Mouse (Mus musculus): ENCODE data around the gene Mrap.

Mrap gene

DNA sequence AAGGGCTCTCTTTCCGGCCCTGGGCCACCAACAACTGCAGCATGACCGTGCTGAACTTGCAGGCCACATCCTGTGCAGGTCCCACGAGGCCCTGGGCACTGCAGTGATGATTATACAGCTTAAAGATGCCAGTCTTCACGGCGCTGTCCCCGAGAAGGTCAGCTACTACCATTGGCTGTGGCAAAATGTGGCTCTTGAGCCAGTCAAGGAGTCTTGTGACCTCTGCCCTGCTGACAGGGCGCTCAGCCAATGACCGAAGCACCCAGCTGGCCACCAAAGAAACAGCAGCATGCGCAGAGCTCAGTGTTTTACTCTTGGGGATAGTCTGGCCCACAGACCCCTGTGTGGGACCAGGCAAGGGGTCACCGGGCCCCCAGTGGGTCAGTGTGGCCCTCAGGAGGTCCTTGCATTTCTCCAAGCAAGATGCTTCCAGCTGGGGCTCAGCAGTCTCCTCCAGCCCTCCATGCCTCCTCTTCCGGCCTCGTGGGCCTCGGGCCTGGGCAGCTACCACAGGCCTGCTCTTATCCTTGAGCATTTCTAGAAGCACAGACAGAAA is 15.5 kb downstream of the Mrap start:
- DNase-seq (ENCODE audit: low read depth, low spot score) = no peak

DNA sequence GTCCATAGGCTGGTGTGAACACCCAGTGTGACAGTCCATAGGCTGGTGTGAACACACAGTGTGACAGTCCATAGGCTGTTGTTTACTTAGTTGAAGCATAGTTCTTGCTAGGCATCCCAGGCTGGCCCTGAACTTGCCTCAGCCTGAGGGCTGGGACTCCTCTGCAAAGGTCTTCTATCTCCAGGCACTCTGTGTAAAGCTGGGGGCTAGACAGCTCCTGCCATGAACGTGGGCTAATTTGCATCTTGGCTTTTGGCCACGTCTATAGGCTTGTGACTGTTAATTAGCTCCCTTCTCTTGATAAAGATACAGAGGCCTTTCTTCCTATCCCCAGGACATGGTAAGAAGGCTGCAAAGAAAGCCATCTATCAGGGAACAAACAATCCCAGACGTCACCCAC is 21.3 kb downstream of the Mrap start:
- DNase-seq (ENCODE audit: low read depth, low spot score) = no peak

DNA sequence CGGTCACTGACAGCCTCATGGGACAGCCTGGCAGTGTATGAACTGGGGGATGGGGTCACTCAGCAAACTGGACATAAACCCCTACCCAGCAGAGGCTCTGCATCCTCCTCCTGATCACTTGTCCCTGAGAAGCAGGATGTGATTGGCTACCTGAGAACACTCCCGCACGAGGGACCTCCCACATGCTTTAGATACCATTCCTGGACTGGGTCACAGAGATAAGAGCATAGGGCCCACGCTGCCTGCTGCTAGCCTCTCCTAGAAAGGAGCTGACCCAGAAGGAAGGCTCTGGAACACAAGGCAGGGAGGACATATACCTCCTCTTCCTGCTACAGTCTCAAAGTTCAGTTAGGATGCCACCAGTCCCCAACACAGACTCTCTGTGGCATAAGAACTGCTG is 22.5 kb downstream of the Mrap start:
- DNase-seq (ENCODE audit: low read depth, low spot score) = no peak

DNA sequence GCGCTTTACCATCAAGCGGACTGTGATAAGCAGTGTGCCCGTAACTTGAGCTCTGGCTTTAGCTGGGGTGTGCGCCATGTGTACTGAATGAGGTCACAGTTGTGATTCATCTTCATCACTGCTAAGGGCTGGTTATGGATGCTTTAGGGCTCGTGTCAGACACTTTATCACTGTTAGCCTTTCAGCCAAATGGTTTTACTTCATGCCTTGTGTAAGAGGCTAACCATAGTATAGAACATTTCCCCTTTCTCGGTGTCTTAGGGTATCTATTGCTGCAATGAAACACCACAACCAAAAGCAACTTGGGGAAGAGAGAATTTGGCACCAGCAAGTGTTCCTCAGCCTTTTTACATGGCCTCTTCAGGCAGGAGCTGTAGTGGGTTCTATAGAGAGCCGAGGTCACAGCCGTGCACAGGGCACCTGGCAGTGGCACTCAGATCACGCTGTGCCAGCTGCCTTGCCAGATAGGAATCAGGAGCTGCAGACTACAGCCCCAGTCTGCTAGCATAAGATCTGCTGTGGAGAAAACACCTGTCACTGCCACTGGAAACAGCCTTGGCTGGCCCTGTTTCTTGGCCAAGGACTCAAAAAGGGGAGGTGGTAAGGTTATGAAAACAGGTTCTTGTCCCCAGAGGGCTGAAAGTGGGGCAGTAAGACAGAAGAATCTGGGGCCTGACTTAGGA is 27.3 kb downstream of the Mrap start:
- DNase-seq (ENCODE audit: low read depth, low spot score) = no peak

DNA sequence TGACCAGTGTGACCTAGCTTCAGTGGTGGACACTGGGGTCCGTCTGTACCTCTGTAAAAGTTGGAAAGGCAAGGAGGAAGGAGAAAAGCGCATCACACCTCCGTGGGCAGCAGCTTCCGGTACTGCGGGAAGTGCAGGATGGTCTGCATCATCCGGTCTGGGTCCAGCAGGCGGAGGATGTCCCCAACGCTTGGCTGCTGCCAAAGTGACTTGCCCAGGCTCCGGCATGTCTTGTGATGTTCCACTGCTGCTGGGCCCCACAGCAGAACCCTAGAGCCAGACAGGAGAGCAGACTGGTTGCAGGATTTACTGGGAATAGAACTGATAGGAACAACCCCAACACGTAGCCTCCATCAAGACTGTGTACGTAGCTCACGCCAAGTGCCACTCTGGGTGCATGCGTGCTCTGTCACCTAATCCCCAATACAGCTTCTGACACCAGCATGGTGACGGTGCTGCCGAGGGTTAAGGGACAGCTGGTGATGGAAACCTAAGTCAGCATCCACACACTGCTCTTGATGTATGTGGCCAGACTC is 29.0 kb downstream of the Mrap start:
- no peak for DNase-seq (ENCODE audit: low read depth, low spot score)

DNA sequence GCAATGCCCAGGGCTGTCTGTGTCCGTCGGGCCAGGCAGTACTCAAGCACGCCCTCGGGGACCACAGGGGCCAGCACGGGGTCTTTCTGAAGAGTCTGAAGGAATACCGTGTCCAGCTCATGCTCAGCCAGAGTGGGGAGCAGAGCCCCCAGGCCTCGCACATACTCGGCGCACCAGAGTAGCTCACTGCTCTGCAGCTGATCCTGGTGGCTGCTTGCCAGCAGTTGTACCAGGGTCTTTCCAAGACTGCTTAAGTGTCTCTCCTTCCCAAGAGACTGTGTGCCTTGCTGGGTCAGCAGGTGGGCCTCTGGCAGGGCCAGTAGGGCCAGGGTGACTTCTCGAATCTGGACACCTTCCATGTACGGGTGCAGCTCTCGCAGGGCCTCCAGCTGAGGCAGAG is 36.2 kb downstream of the Mrap start:
- DNase-seq (ENCODE audit: low read depth, low spot score) = no peak

DNA sequence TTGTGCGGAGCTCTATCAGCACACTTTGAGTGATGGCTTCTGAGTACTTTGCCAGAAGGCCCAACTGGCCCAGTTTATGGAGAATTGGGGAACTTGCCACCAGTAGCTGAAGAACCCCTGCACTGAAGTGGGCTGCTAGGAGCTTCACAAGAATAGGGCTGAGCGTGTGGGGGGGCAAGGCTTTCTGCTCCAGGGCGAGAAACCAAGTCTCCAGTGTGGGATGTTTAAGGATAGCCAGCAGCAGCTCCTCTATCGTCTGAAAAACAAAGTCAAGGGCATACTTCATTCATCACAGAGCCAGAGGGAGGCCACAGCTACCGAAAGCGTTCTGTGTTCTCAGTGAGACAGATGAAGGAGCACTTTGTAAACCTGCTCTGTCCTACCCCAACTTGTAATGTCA is 36.6 kb downstream of the Mrap start:
- DNase-seq (ENCODE audit: low read depth, low spot score) = no peak

DNA sequence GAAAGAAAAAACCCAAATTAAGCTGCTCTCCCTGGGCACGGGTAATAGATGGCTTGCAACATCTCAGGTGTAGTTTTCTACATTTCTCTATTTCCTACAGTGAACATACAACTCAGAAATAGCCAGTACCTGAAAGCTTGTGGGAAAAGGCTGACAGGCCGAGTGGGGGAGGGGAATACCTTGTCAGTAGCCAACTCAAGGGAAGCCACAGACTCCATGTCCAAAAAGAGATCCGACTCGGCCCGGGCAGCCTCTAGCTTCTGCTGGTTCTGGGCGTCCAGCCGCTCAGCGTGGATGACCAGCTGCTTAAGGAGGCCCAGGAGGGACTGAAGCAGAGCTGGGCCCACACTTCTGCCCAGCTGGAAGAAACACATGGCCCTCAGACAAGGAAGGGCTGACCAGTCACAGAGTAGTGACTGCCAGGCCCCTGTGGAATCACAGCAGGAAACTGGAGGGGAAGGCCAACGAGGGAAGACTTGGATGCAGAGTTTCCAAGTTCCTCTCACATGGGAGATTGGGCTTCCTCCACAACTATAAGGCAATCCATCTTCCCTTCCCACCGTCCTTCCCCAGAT is 38.0 kb downstream of the Mrap start:
- no peak for DNase-seq (ENCODE audit: low read depth, low spot score)

DNA sequence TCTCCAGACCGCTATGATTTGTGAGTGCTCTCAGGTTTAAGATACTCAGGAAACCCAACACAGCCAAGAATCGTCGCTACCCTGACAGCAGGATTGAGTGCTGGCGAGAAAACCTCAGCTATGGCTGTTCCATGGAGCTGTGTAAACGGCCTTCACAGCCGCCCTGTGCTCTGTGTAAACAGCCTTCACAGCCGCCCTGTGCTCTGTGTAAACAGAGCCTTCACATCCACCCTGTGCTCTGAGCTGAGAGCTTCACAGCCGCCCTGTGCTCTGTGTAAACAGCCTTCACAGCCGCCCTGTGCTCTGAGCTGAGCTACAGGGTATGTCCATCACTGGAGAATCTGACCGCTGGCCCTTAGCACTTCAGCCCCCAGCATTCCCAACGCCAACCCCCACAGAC is 41.8 kb downstream of the Mrap start:
- DNase-seq (ENCODE audit: low read depth, low spot score) = no peak

DNA sequence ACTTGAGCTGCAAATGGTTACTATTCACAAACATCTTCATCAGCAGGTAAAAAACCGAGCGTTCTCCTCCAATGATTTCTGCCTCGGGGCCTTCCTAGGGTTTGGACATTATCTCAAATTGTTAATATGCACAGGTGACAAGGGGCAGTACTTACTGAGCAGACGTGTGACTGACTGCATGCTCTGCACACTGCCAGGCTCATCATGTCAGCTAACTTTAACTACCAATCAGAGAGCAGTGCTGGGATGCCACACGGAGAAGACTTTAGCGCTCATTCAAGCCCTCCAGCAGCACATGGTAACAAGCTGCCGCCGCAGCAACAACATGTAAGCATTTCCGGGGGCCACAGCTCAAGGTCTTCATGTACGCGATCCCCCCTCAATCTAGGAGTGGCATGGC is 45.3 kb downstream of the Mrap start:
- DNase-seq (ENCODE audit: low read depth, low spot score) = no peak

DNA sequence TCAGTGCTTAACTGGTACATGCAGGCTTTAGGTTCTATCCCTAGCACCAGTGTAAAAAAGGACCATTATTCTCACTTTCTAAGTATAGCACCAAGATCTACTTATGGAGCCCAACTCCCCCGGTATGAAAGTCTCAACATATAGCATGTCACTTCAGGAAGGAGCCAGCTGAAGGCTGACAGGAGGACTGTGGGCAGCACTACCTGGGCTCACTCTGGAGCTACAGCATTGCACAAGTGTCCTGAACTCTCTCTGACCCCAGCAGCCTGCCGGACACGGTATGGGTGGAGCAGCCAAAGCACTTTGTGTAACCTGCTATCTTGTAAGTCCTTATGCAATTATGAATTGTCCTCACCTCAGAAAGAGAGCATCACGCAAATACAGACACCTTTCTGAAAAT is 47.2 kb downstream of the Mrap start:
- no peak for DNase-seq (ENCODE audit: low read depth, low spot score)

DNA sequence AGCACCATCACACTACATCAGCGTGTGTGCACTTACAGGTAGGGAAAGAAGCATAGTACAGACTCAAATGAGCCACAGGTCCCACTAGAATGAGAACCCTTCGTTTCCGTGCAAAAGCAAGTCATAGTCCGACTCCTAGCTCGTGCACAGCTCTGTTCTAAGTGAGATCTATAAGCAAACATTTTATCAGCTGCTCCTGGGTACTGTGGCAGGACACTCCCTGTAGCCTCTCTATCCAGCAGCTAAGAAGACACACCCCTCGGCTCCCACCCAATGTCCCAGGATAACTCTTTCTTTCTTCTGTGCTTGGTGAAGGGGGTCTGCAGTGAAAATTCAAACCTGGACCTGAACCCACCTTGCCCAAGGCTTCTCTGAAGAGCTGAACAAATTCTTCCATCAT is 50.6 kb downstream of the Mrap start:
- DNase-seq (ENCODE audit: low read depth, low spot score) = no peak

DNA sequence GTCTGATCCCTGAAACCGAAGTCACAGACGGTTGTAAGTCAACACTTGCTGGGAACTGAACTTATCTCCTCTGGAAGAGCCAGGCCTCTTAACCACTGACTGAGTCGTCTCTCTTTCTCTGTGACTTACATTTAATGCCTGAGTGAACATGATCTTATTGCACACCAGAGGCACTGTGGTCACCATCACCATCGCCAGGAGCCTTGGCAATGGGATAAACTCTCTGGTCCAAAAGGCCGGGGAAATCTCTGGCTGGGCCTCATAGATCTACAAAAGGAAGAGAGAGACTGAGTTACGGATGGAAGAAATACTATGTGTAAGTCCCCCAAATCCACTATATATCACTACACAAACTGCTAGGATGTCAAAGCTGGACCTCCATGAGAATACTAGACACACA is 52.9 kb downstream of the Mrap start:
- no peak for DNase-seq (ENCODE audit: low read depth, low spot score)

DNA sequence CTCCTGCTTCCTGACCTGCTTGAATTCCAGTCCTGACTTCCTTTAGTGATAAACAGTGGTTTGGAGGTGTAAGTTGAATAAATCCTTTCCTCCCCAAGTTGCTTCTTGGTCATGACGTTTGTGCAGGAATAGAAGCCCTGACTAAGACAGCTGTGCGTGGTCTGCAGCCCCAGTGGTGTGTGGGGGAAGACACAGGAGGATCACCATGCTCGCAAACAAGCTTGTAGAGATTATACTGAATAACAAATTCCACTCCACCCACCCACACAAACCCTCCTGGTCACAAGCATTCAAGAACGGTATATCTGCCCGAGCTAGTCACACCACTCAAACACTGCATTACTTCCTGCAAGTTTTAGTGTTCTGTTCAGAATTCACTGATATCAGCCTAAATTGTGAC is 54.1 kb downstream of the Mrap start:
- DNase-seq (ENCODE audit: low read depth, low spot score) = no peak

DNA sequence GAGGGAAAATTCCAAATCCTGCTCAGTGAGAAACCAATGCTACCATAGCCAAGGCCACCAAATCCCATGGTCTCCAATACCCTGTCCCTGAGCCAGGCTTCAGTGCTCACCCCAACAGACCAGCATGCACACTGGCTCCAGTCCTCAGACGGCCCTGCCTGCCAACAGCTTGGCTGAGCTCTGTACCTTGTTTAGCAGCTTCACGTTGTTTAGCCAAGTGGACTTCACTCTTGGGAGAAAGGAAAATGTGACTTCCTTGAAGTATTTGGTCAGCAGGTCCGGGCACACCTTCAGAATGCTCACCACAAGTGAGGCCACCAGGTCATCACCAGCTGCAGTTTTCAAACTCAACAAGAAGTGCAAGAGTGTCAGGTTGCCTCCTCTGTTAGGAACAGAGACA is 54.5 kb downstream of the Mrap start:
- no peak for DNase-seq (ENCODE audit: low read depth, low spot score)

DNA sequence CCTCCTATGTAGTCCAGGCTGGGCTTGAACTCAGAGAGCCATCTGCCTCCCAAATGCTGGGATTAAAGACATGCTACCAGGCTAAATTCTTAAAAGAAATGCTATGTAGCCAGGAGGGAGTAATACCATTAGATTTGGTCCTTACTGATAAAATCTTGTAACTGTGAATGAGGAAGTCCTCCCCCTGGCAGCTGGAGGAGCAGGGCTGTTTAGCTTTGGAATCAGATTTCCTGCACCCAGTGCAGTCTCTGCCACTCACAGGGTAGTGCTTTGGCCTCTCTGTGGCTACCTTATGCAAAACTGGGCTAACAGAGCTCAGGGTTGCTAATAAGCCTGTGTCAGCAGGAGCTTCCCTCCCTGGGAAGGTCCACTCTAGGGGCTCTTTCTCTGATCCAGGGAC is 56.7 kb downstream of the Mrap start:
- no peak for DNase-seq (ENCODE audit: low read depth, low spot score)

DNA sequence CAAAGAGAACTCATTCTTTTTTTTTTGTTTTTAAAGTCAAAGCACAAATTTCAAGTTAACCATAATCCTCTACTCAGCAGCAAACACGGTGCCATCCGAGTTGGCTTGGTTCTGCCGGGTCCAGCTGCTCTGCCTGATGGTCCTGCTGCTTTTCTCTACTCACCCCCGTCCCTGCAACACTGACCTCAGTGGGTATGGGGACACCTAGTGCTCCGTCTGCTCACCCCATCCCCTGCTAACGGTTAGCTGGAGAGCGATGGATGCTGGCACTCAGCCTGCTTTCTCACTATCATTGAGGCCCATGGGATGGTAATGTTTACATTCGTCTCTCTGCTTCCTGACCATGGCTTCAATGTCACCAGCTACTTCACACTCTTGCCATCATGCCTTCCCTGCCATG is 60.4 kb downstream of the Mrap start:
- no peak for DNase-seq (ENCODE audit: low read depth, low spot score)

DNA sequence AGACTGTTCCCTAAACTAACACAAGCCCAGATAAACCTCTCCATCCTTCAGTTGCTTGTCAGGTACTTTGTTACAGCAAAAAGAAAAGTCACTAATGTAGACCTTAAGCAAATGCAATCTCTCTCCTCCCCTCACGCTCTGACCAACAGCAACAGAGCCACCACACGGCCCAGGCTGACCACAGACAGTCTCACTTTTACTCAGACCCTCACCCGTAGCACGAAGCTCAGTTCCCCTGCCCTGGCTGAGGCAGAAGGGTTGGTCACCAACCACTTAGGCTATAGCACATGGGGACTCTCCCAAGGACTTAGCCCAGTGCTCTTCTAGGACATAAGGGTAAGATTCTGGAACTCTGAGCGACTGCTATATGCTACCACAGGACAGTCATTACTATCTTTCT is 60.8 kb downstream of the Mrap start:
- no peak for DNase-seq (ENCODE audit: low read depth, low spot score)

Measured in retina, postnatal 7 days (tissue).